Mouse (Mus musculus) G1E (cell line): ENCODE results near the gene Lsamp.

ENCODE experiments used
- CTCF ChIP-seq: IDR thresholded peaks from 2 replicates; pipeline ENCODE4 v1.5.1; 2012; ENCODE audit warnings: low read depth, low read length, inconsistent platforms, mixed read lengths
- GATA1 ChIP-seq: IDR thresholded peaks from 2 replicates; pipeline ENCODE4 v1.6.1; 2012; ENCODE audit warnings: borderline replicate concordance, low read length, inconsistent platforms, mixed read lengths
- POLR2AphosphoS5 ChIP-seq: IDR thresholded peaks from 2 replicates; pipeline ENCODE4 v1.6.1; 2012; ENCODE audit warnings: low read depth, low read length, inconsistent platforms; ENCODE audit not compliant: insufficient replicate concordance
- TAL1 ChIP-seq: conservative IDR thresholded peaks from 2 replicates; pipeline ENCODE4 v1.6.1; 2012; ENCODE audit warnings: low read depth, low read length, inconsistent platforms, mixed read lengths

- no peak for TF ChIP-seq CTCF
- TF ChIP-seq TAL1, result no peak
- TF ChIP-seq POLR2AphosphoS5, result no peak
- no peak for TF ChIP-seq GATA1
Observed at GRCm38 (mm10) chr16:42048138-42048537, 2064.0 kb downstream of the Lsamp start.
